Comparison of ENCODE assay signal across 11 mouse cellular contexts in genomic region chr1:90566664-90567440, GRCm38 (mm10). TPM values are rescaled to one million over a fixed set of nuclear protein-coding genes. Genes with fewer than 3 reads are reported as not detected.
DNase-seq lines count a peak whose midpoint lies in the region; ATAC-seq and TF ChIP-seq lines count a peak whose summit lies in the region.
"Had no signal": no experiment of that assay in that cellular context is flagged by ENCODE, and none has a peak within 500 bp of the region (broad histone marks: within the 10 kb centered on the region; RNA-seq: fewer than 3 reads in every experiment).

No protein-coding gene starts in this region.

- H3K36me3 ChIP-seq in hindbrain, embryonic 13.5 days = no peaks in the 10 kb centered on the region
- no peaks in the 10 kb centered on the region for H3K36me3 ChIP-seq in hindbrain, embryonic 11.5 days (ENCODE audit: control insufficient read depth, insufficient read depth, low read length)
- no peaks in the 10 kb centered on the region for H3K36me3 ChIP-seq in embryonic facial prominence, embryonic 15.5 days
- no peaks in the 10 kb centered on the region for H3K36me3 ChIP-seq in hindbrain, postnatal 0 days (ENCODE audit: insufficient read depth, low read length)
- no peaks in the 10 kb centered on the region for H3K36me3 ChIP-seq in limb, embryonic 15.5 days
- H3K36me3 ChIP-seq: liver, embryonic 15.5 days had no signal

- no peak for DNase-seq in hindbrain, embryonic 11.5 days (ENCODE audit: low spot score)
- peak; percentile 52 for DNase-seq in hindbrain, postnatal 0 days (ENCODE audit: low spot score)
- DNase-seq: adrenal gland, adult 8-10 months; thymus, postnatal 36 days had no signal

- 40% methylated on average over 15 of the region's 15 CpGs for WGBS in hindbrain, embryonic 13.5 days
- 57% methylated on average over 15 of the region's 15 CpGs for WGBS in hindbrain, embryonic 11.5 days
- WGBS in embryonic facial prominence, embryonic 15.5 days = 55% methylated on average over 15 of the region's 15 CpGs
- 37% methylated on average over 15 of the region's 15 CpGs for WGBS in hindbrain, postnatal 0 days
- 54% methylated on average over 15 of the region's 15 CpGs for WGBS in limb, embryonic 15.5 days

- no peak overlapping the region for H3K27ac ChIP-seq in hindbrain, embryonic 13.5 days
- H3K27ac ChIP-seq in hindbrain, embryonic 11.5 days (ENCODE audit: low read depth, low read length) = no peak overlapping the region
- peak overlapping the region; percentile 12; the same call in 1 of the 2 replicates for H3K27ac ChIP-seq in embryonic facial prominence, embryonic 15.5 days (replicated peaks)
- no peak overlapping the region for H3K27ac ChIP-seq in hindbrain, postnatal 0 days
- H3K27ac ChIP-seq in limb, embryonic 15.5 days = peak overlapping the region; percentile 17; the same call in 1 of the 2 replicates
- H3K27ac ChIP-seq: liver, embryonic 15.5 days had no signal

- 0 out of 2 replicates have a peak overlapping the region, but pooled peaks have one; percentile 26 for H3K9ac ChIP-seq in hindbrain, embryonic 13.5 days
- no peak overlapping the region for H3K9ac ChIP-seq in hindbrain, embryonic 11.5 days (ENCODE audit: low read depth, low read length)
- no peak overlapping the region for H3K9ac ChIP-seq in embryonic facial prominence, embryonic 15.5 days
- no peak overlapping the region for H3K9ac ChIP-seq in hindbrain, postnatal 0 days (replicated peaks; ENCODE audit: low read length)
- no peak overlapping the region for H3K9ac ChIP-seq in limb, embryonic 15.5 days
- H3K9ac ChIP-seq: liver, embryonic 15.5 days had no signal

- peaks cover 11% of the 10 kb centered on the region for H3K4me1 ChIP-seq in hindbrain, embryonic 13.5 days (replicated peaks)
- H3K4me1 ChIP-seq in hindbrain, embryonic 11.5 days (replicated peaks; ENCODE audit: control insufficient read depth, insufficient read depth, low read length) = no peaks in the 10 kb centered on the region; the same call in 1 of the 2 replicates
- H3K4me1 ChIP-seq in embryonic facial prominence, embryonic 15.5 days = peaks cover 11% of the 10 kb centered on the region
- H3K4me1 ChIP-seq in hindbrain, postnatal 0 days (ENCODE audit: insufficient read depth, low read length) = no peaks in the 10 kb centered on the region
- H3K4me1 ChIP-seq in limb, embryonic 15.5 days = peaks cover 10% of the 10 kb centered on the region
- H3K4me1 ChIP-seq: liver, embryonic 15.5 days had no signal

- no peak overlapping the region for H3K4me3 ChIP-seq in hindbrain, embryonic 13.5 days
- no peak overlapping the region for H3K4me3 ChIP-seq in hindbrain, embryonic 11.5 days (ENCODE audit: low read depth, low read length)
- H3K4me3 ChIP-seq in embryonic facial prominence, embryonic 15.5 days (replicated peaks) = no peak overlapping the region
- no peak overlapping the region for H3K4me3 ChIP-seq in hindbrain, postnatal 0 days (ENCODE audit: low read length)
- H3K4me3 ChIP-seq in limb, embryonic 15.5 days = no peak overlapping the region
- H3K4me3 ChIP-seq: liver, embryonic 15.5 days; myocyte had no signal

- TF ChIP-seq CTCF in hindbrain, postnatal 0 days (IDR thresholded peaks at IDR 0.05; ENCODE audit: low read depth) = no peak

- peaks cover 9% of the 10 kb centered on the region; the same call in 1 of the 2 replicates for H3K27me3 ChIP-seq in hindbrain, embryonic 13.5 days
- no peaks in the 10 kb centered on the region for H3K27me3 ChIP-seq in hindbrain, embryonic 11.5 days (ENCODE audit: control insufficient read depth, insufficient read depth, low read length)
- no peaks in the 10 kb centered on the region for H3K27me3 ChIP-seq in embryonic facial prominence, embryonic 15.5 days
- no peaks in the 10 kb centered on the region for H3K27me3 ChIP-seq in hindbrain, postnatal 0 days (ENCODE audit: insufficient read depth, low read length)
- no peaks in the 10 kb centered on the region for H3K27me3 ChIP-seq in limb, embryonic 15.5 days
- H3K27me3 ChIP-seq: liver, embryonic 15.5 days had no signal

- ATAC-seq in hindbrain, embryonic 13.5 days (ENCODE audit: low FRiP score) = no peak
- ATAC-seq in hindbrain, embryonic 11.5 days (ENCODE audit: low FRiP score) = no peak
- 0 out of 2 replicates have a peak, but pooled peaks have one; percentile 29 for ATAC-seq in embryonic facial prominence, embryonic 15.5 days (ENCODE audit: insufficient number of reproducible peaks, low FRiP score, low TSS enrichment, low read depth)
- ATAC-seq in hindbrain, postnatal 0 days = peak; percentile 53; the same call in 1 of the 2 replicates
- no peak for ATAC-seq in limb, embryonic 15.5 days (ENCODE audit: insufficient number of reproducible peaks, low FRiP score, low TSS enrichment, low read depth)
- no peak for ATAC-seq in erythroblast, adult 5-6 weeks (replicated peaks; ENCODE audit: low FRiP score, poor library complexity, severe bottlenecking)
- ATAC-seq in inflammation-experienced regulatory T-cells, adult 6 months = no peak

- H3K4me2 ChIP-seq in hindbrain, embryonic 13.5 days = no peak overlapping the region
- H3K4me2 ChIP-seq in hindbrain, embryonic 11.5 days (replicated peaks; ENCODE audit: low read depth, low read length) = no peak overlapping the region
- no peak overlapping the region for H3K4me2 ChIP-seq in embryonic facial prominence, embryonic 15.5 days (replicated peaks)
- no peak overlapping the region for H3K4me2 ChIP-seq in hindbrain, postnatal 0 days (ENCODE audit: low read depth, low read length)
- no peak overlapping the region for H3K4me2 ChIP-seq in limb, embryonic 15.5 days
- H3K4me2 ChIP-seq: liver, embryonic 15.5 days had no signal

- H3K9me3 ChIP-seq in hindbrain, embryonic 13.5 days = peaks cover 3% of the 10 kb centered on the region; the same call in 1 of the 2 replicates
- H3K9me3 ChIP-seq in hindbrain, embryonic 11.5 days (ENCODE audit: control insufficient read depth, low read length) = no peaks in the 10 kb centered on the region
- no peaks in the 10 kb centered on the region for H3K9me3 ChIP-seq in embryonic facial prominence, embryonic 15.5 days (replicated peaks)
- no peaks in the 10 kb centered on the region for H3K9me3 ChIP-seq in hindbrain, postnatal 0 days (ENCODE audit: low read length)
- no peaks in the 10 kb centered on the region for H3K9me3 ChIP-seq in limb, embryonic 15.5 days
- H3K9me3 ChIP-seq: liver, embryonic 15.5 days had no signal

RNA-seq across cellular contexts. Expression of gene Cops8, which starts 35.9 kb away (rescaled TPM):
- 164 and 178 TPM in 2 replicates for polyA plus RNA-seq in hindbrain, embryonic 13.5 days (2015; fragmentation: Nextera tagmentation; extraction: Ambion mirVana)
- polyA plus RNA-seq in hindbrain, embryonic 11.5 days (2014; fragmentation: Nextera tagmentation; extraction: Ambion mirVana) = 195 and 207 TPM in 2 replicates
- 126 and 137 TPM in 2 replicates for polyA plus RNA-seq in embryonic facial prominence, embryonic 15.5 days (2015; fragmentation: Nextera tagmentation; extraction: Ambion mirVana)
- 97.2 and 117 TPM in 2 replicates for total RNA-seq in hindbrain, postnatal 0 days (2014; rRNA removed)
- polyA plus RNA-seq in hindbrain, postnatal 0 days (2015; fragmentation: Nextera tagmentation; extraction: Ambion mirVana) = 167 and 170 TPM in 2 replicates
- 156 and 160 TPM in 2 replicates for polyA plus RNA-seq in limb, embryonic 15.5 days (2015; fragmentation: Nextera tagmentation; extraction: Ambion mirVana)
- total RNA-seq in erythroblast, adult 5-6 weeks (2015; ENCODE audit: low replicate concordance) = 17.6 and 35.9 TPM in 2 replicates
- 25.8 and 33.8 TPM in 2 replicates for total RNA-seq in erythroblast, adult 5-6 weeks (2017; ENCODE audit: low replicate concordance)
- polyA plus RNA-seq in inflammation-experienced regulatory T-cells, adult 6 months (2017; shearing (Covaris generic)) = 100 to 1,000 TPM; 103 to 141 (median 123) TPM

Comparison
In these comparisons a context has a peak if more than half of its experiments do, and no peak if none do; other contexts are left out.
1. ATAC-seq: peak in embryonic facial prominence, embryonic 15.5 days (single experiment) and hindbrain, postnatal 0 days (single experiment); none in hindbrain, embryonic 13.5 days (single experiment), hindbrain, embryonic 11.5 days (single experiment), limb, embryonic 15.5 days (single experiment), erythroblast, adult 5-6 weeks (single experiment) and inflammation-experienced regulatory T-cells, adult 6 months (single experiment).
2. H3K27ac ChIP-seq: peak in embryonic facial prominence, embryonic 15.5 days (single experiment) and limb, embryonic 15.5 days (single experiment); none in hindbrain, embryonic 13.5 days (single experiment), hindbrain, embryonic 11.5 days (single experiment) and hindbrain, postnatal 0 days (single experiment).